Mouse (Mus musculus): ENCODE measurements around the gene En2.

Gene En2

DNA sequence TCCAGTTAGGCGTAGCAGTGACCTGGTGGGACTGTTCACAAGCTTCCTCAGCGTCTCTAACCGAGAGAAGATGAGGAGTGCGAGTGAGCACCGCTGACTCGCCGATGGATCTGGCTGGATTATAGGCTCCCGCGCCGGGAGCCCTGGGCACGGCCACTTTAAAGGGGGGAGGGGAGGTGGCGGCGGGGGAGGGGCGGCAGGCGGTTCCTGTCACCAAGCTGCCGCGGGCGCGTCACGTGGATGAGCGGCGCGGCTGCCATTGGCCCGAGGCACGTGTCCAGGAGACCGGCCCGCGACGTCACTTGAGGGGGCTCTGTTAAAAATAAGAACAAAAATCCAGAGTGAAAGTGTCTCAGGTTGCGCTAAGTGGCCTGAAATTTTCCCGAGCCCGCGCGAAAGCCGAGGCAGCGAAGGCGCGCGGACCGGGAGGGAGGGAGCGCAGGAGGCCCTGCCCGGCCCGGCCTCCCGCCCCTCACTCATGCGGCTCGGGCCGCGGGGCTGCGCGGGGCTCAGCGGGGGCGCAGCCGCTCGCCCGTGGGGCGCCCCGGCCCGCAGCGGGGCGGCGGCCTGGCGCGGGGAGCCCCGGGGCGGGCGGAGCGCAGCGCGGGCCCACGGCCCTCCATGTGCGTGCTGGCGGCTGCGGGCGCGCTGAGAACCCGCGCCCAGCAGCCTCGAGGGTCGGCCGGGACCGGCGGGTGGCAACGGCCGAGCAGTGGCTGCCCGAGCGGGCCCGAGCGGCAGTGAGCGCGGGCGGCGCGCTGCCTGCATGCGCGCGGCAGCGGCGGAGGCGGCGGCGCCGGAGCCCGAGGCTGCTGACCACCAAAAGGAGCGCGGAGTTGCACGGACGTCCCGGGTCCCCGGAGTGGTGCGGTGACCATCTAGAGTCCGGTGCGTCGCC is at the start of gene En2:
Gene En2, plus strand, starts transcription at position 337 of the 898 bp plus-strand sequence.
- DNase-seq = peak in 1 of 2 experiments; percentile 14

- DNase-seq = no peak
These were observed 48.1 kb upstream of the En2 start for GRCm38 (mm10) chr5:28117251-28117880.

GRCm38 (mm10) chr5:28117882-28118530 is 47.5 kb upstream of the En2 start:
- peak in 1 of 2 experiments; percentile 8 for DNase-seq

- no peak for DNase-seq
These were observed 47.0 kb upstream of the En2 start for GRCm38 (mm10) chr5:28118531-28118925.

DNA sequence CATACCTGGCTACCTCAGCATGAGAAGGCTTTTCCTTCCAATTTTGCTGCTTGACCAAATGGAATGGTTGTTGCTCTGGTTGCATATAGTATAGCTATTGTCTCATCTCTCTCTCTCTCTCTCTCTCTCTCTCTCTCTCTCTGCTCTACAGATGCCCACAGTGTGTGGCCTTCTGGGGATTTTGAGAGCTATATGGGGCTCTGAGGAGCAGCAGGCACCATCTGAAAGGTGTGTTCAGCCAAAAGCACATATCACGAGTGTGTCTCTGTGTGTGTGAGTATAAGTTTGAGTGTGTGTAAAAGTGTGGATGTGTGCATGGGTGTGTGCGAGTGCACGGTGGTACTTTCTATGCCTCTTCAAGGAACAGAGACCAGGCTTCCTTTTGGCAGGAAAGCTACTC is 45.9 kb upstream of the En2 start:
- no peak for DNase-seq

DNA sequence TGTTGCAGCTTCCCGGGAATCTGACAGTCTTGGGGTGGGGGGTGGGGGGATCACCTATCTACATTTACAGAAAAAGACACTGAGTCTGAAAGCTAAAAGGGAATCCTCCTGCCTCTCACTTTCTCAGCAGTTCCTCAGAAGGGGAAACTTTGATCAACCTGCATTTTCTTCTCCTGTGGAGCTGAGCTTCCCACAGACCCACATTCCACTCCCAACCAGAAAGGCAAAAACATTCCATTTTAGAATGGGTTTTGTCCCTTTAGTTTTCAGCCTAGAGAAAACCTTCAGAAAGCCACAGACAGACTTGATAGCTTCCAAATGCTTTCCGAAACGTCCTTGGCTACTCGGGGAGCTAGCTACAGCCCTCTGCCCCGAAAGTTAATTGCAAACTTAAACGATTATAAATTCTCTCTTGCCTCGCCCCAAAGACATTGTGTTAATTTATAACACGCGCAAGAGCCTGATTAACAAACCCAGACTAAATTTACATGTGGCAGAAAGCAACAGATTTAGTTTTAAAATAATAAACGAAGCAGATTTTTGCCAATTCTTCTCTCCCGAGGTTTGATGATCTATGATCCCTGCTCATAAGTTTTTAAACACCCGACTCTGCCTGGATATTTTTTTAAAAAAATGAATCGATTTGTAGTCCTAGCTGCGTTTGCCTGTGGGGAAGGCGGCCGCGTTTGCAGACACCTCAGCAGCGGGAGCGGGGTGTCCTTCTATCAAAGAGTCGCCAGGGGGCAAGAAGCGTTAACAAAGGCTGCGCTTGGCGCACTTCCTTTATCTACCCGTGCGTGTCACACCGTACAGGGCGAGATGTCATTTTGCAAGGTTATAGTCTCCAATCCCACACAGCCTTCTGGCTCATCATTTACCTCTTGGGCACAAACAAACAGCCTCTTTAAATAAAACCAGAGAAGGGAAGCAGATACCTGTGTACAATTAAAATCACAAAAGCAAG is 42.7 kb upstream of the En2 start:
- DNase-seq = peak; percentile 57 to 63

DNA sequence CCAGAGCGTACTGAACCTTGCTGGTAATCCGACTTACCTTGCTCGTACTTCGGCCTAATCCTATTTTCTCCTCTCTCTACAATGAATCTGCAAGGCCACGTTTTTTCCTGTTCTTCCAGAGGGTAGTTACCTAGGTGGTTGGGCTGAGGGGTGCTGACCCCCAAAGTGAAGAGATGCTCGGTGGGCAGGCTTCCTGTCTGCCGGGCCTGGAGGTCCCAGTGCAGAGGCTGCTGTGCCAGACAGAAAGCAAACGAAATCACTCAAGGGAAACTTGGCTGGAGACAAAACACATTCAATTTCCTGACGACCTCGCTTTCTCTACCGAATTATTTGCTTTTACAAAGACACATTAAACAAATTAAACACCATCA is 42.1 kb upstream of the En2 start:
- DNase-seq = no peak

GRCm38 (mm10) chr5:28124321-28125230 is 40.9 kb upstream of the En2 start:
- DNase-seq = no peak

DNA sequence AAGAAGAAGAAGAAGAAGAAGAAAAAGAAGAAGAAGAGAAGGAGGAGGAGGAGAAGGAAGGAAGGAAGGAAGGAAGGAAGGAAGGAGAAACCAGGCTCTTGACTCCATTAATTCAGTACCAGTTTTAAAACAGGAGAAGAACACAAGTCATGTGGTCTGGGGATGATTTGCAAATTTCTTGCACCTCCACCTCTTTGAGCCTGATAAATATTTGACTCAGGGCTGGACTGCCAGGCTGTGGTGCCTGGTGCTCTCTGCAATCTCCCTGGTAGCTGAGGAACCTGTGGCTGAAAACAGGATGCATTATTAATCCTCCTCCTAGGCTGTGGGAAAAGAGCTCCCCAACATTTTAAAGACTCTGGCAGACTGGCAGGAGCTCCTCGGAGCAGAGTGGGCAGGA is 36.6 kb upstream of the En2 start:
- DNase-seq = no peak

DNA sequence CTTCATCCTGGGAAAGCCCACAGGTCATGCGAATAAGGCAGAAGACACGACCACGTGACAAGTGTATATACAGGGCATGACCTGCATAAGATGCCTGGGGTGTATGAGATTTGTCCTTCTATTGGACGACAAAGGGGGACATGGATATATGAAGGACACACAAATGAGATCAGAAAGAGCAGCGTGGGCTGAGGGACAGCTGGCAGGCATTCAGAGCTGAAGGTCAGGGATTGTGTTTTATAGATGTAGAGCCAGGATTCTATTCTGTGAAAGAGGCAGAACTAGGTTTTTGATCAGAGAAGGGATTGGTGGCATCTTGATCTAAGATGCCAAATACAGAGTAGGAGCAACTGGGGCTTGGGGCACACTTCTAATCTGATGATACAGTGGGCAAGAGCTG is 33.3 kb upstream of the En2 start:
- DNase-seq = no peak

DNA sequence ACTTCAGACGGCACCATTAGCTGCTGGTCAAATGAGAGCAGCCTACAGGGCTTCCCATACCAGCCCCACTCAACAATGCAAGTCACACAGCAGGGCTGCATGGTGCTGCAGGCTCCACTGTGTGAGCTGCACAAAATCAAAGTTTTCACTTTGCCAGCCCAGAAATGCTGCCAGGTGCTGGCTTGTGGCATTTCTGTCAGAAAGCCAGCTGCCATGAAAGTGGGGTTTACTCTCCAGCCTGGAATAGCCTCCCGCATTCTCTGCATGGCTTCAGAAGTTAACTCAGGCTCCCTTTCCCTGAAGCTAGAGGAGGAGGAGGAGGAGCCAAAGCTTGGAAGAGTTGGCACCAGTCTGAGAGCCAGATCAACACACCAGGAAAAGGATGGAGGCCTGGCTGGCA is 29.1 kb upstream of the En2 start:
- DNase-seq = no peak

GRCm38 (mm10) chr5:28144555-28144954 is 20.9 kb upstream of the En2 start:
- no peak for DNase-seq

DNA sequence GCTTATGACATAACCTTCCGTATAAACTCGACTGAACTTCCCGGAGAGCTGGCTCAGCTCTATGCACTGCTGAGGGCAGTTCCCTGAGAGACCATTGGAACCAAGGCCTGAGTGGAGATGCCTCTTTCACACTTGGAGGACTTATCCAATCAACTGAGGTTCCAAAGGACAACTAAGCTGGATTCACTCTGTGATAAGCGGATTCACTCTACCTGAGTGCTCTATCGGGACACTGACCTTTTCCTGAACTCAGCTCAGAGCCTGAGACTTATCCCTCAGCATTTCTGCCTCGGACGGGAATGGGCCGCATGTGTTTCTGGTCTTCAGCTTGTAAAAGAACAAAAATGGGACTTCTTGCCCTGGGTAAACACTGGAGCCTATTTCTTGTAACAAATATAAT is 19.5 kb upstream of the En2 start:
- DNase-seq = no peak

DNA sequence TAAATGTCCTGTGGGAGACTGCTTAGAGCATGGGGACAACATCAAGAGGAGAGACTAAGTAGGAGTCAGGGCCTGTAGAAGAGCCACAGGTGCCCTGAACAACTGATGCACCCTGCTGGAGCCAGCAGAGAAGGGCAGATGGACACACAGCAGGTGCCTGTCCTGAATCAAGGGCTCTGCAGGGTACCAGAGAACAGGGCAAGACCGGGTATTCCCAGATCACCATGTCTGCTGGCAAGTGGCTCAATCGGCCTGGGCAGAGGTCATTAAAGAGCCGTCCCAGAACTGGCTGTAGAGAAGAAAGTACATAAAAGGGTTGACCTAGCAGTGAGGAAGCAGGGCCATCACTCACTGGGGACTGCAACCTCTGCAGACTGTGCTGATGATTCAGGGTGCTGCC is 17.0 kb upstream of the En2 start:
- no peak for DNase-seq

- DNase-seq = no peak
These were observed 16.1 kb upstream of the En2 start for GRCm38 (mm10) chr5:28149436-28149835.

DNA sequence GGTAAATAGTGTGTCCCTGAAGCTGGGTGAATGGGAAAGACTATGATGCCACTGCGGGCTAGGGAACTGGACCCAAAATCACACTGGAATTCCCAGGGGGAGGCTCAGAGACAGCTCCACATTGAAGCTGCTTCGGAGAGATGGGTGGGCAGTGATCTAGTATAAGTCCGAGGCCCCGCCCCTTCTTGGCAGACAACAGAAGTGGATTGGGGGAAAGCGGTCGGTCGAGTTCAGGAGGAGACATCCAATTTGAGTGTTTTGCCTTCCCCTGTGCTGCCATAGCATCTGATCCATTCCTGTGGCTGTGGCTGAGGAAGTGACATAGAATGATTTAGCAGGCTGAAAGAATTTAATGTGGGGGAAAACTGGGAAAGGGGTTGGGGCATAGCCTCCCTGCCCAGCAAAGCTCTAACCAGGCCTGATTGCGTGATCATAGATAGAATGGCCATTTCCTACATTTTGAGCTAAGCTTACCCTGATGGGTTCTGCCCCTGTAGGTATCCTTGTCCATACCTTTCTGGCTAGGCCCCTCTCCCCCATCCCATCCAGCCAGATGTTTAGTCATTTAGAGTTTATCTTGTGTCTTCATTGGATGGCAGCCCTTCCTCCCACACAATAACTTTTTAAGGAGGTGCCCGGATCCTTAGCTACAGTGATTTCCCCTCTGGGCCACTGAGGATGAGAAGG is 8.3 kb upstream of the En2 start:
- DNase-seq = no peak

- no peak for DNase-seq
These were observed 7.7 kb upstream of the En2 start for GRCm38 (mm10) chr5:28157781-28158180.

DNA sequence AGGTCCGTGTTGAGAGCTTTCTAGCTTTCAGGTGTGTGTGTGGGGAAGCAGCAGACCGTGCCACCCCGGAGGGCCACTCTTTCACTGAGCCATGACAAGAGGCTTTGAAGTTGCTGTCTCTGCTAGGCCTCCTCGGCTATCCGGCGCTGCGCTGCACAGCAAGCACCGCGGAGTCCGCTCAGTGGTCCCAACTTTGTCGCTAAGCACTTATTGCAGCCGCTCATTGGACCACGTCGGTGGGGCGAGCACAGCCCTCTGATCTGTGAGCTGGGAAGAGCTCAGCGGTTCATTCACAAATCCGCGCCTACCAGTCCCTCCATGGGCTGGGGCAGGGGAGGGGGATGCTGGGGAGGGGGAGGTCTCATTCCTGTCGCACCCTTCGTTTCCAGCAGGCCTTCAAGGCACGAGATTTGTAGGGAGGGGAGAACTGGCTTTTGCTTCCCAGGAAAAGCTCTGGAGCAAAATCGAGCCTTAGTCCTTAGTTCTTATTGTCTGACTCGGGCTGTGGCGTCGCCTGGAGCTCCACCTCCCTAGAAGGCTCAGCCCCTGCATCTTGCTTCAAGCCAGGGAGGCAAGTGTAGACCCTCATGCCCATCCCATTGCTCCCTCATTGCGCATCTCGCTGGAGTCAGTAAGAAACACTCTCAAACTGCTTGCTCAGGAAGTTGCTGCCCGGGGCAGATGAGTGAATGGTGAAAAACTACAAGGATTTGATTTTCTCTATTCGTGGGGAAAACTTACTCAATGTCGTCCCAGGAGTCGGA is 7.0 kb upstream of the En2 start:
- DNase-seq = no peak

GRCm38 (mm10) chr5:28159072-28159458 is 6.4 kb upstream of the En2 start:
- no peak for DNase-seq

- no peak for DNase-seq
These were observed 5.5 kb upstream of the En2 start for GRCm38 (mm10) chr5:28159891-28160470.

Measured in lung, adult 18-20 months (tissue).